Mouse (Mus musculus): Measurements from ENCODE around the gene Pigyl.

DNA sequence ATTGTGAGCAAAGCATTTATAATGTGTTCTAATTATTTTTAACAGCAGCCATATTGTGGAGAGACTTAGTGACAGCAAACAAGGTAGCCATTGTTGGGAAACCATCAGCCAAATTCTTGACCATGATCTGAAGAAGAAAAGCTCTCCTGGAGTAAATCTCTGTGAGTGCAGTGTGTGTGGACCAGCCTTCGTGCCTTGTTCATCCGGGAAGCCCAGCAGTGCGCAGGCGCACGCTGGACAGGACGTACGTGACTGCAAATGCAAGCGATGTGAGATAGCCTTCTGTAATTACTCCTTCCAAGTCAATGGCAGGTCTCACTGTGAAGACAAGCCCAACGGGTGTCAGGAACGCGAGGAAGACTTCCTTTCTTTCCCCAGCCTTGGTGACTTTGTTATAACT lies 12.7 kb downstream of the Pigyl start:
- no peak for TF ChIP-seq CTCF (IDR thresholded peaks at IDR 0.05; ENCODE audit: control insufficient read depth, insufficient read depth, insufficient replicate concordance, low read depth, low read length)
- no peak for TF ChIP-seq POLR2A (IDR thresholded peaks at IDR 0.05; ENCODE audit: control insufficient read depth, low read depth, low read length)

All from testis, adult 2 months (tissue).